Mouse (Mus musculus) liver (tissue): ENCODE measurements around the gene Thap2.

Experiments
- DNase-seq: peaks from one replicate; pipeline ENCODE4 v3.0.0-alpha.2; 2020; ENCODE audit warnings: mixed read lengths

Gene Thap2

DNA sequence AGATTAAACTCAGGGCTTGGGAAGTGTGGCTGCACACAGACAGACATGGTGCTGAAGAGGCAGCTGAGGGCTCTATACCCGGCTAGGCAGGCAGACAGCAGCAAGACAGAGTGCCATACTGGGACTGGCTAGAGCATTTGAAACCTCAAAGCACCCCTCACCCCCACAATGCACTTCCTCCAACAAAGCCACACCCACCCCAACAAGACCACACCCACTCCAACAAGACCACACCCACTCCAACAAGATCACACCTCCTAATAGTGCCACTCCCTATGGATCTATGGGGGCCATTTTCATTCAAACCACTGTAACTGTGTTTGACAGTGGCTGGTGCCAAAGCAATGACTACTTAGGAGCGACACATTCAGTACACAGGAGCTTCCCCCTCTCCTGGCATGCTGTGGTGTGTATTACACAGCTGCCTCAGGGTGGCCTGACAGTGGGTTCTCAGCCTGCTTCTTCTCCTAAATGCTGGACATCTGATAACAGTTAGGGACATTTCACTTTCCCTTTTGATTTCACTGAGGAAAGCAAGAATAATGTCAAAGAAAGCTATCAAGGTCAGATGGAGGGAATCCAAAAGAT, 33.3 kb downstream of the Thap2 start:
- peak; percentile 26 for DNase-seq

GRCm38 (mm10) chr10:115349509-115349908, 34.7 kb downstream of the Thap2 start:
- DNase-seq, result no peak

- no peak for DNase-seq
Measured at GRCm38 (mm10) chr10:115349029-115349428, 35.2 kb downstream of the Thap2 start.

DNA sequence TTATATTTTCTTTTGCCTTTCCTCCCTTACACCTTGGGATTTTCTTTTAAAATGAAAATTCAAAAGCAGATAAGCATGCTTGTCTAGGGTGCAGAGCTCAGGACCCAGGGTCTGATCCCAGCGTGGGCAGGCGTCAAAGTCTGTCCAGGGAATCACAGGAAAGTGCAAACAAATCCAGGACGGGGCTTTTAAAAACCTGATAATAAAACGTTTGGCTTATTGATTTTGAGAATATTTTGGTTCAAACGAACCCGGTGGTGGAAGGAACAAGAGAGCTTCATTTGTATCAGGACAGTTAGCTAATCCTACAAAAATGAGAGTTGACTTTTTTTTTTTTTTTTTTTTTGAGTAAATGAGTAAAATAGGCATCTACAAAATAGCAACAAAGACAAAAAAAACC, 36.1 kb downstream of the Thap2 start:
- no peak for DNase-seq

GRCm38 (mm10) chr10:115346444-115346843, 37.8 kb downstream of the Thap2 start:
- peak; percentile 29 for DNase-seq

DNA sequence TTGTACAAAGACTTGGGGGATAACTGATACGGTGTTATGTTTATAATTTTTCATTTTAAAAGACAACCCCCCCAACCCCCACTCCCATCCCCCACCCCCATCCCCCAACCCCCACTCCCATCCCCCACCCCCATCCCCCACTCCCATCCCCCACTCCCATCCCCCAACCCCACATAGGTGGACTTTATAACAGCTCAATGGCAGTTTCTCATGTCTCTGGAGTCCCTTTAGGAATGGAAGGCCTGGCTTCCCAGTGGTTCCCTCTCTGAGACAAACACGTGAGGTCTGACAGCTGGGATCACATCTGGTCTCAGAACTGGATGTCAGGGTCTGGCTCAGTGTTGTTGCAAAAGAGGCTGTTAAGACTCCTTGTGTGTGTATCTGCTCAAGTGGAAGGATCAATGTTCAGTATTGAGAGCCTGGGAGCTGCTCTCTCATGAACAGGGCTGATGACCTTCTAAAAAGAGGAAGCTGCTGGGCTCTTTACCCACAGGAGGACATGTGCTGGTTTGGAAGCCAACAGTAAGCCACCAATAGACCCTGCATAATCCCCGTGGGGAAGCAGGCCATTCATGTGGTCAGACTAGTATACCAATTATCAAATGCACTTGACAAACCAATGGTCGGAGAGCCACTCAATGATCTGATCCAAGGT, 41.3 kb downstream of the Thap2 start:
- DNase-seq, result no peak

- no peak for DNase-seq
Measured at GRCm38 (mm10) chr10:115339820-115340328, 44.4 kb downstream of the Thap2 start.

DNA sequence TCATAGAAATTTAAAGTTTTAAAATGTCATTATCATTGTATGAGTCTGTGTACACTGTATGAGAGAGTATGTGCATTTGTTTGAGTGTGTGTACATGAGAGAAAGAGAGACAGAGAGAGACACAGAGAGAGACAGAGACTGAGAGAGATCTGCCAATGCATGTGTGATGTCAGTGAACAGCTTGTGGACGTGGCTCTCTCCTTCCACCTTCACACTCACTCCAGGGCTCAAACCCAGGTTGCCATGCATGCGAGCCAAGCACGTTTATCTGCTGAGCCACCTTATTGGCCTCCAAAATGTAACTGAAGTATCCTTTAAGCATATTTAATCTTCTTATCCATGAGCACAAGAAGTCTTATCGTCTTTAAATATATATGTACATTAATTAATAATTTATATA, 47.3 kb downstream of the Thap2 start:
- no peak for DNase-seq

DNA sequence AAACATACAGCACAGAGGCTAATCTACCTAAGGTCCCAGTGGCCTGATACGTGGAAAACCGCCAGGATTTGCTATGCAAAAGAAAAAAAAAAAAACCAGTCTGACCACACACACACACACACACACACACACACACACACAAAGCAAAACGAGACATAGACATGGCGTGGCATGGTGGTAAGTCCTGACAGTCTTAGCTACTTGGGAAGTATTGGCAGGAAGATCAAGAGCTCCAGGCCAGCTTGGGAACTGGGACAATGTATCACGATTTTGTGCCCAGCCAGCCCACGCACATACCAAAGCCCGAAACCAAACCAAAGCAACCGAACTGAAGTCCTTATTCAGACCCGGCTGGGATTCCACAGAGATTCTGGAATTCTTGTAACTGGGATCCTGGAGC, 50.7 kb downstream of the Thap2 start:
- no peak for DNase-seq

GRCm38 (mm10) chr10:115332997-115333396, 51.2 kb downstream of the Thap2 start:
- DNase-seq, result no peak

DNA sequence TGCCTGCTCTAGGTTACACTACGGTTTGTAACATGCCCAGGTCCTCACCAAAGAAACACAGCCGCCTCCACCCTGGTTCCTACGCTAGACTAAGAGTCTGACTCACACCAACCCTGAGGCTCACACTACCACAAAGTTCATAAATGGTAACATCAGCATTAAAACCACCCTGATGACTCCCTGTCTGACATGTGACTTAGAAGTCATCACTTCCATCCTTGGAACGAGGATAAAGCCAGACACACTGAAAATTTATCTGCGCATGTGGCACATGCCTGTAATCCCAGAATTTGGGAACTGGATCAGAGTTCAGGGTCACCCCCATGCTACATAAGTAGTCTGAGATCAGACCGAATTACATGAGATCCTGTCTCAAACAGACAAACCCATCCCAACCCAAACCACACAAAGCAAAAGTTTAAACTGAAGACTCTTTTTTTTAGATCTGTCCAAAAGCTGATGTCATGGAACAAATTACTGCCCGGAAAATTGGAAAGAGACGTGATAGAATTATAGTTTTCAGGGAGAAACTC, 51.8 kb downstream of the Thap2 start:
- no peak for DNase-seq

- no peak for DNase-seq
Measured at GRCm38 (mm10) chr10:115329010-115329530, 55.2 kb downstream of the Thap2 start.

DNA sequence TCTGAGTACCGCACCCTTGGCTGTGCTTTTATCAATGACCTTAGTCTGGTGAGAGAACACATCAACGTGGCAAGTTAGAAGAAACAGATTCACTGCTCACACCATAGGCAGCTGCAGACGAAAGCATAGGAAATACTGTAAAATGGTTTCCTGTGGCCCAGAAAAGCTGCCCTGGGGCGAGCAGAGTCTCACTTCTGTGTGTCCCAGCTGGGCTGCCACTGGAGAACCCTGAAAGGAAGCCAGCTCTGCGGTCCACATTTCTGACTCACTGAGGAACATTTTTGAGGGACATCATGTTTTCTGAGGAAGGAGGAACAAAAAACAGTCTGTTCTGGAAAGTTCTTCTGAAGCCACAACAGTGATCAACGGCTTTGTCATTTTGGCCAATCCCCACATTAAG, 55.7 kb downstream of the Thap2 start:
- no peak for DNase-seq

- DNase-seq, result peak; percentile 77
Measured at GRCm38 (mm10) chr10:115323295-115323694, 60.9 kb downstream of the Thap2 start.

DNA sequence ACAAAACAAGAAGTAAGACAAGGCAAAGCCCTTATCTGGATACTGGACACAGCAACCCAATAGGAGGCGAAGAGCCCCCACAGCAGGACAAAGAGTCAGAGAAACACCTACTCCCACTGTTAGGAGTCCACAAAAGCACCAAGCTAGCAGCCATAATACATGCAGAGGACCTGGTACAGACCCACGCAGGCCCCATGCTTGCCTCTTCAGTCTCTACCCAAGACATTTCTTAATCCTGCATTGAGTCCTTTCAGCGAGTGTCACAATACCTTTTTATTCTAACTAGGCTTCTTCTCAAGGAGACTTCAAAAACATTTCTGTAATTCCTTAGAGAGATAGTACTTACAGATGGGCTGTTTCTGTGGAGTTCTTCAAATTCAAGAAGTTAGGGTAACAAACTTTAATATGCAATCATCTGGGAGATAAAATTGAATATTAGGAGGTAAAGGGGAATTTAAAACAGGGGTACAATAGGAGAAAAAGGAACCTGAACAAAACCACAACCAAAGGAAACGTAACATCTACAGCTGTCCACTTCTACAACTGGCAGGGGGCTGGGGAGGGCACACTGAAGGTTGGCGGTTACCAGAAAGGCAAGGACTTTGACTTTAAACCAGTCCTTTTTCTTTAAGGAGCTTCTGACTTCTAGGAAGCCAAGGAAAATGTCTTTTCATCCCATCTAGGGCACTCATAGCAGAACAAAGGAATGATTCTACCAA, 62.8 kb downstream of the Thap2 start:
- no peak for DNase-seq
